Mouse (Mus musculus) monocyte, adult 5-6 weeks (primary cell): ENCODE results near the gene Myrf. TPM values are rescaled to one million over a fixed set of nuclear protein-coding genes. Genes with fewer than 3 reads are reported as not detected.
"Not testable (repeated sequence)": the region's sequence is repeated elsewhere in the genome, so short reads cannot be mapped to it uniquely, and the experiment has no call there.

Experiments
- ATAC-seq: fragments of 153-309, 156-312 bp; replicated peaks from 2 replicates; pipeline ENCODE4 v1.8.0; 2017; ENCODE audit warnings: mild to moderate bottlenecking; ENCODE audit not compliant: low TSS enrichment, insufficient number of reproducible peaks, severe bottlenecking, poor library complexity, low FRiP score
- total RNA-seq: library from RNA; stranded (forward); fragments of 200-1000, 200-491, 200-594 nt; gene quantifications from 3 replicates; pipeline ENCODE4 v1.2.3, GENCODE M21; 2017

The Myrf gene
- total RNA-seq, 1 experiment from 2014 or later, result not detected

DNA sequence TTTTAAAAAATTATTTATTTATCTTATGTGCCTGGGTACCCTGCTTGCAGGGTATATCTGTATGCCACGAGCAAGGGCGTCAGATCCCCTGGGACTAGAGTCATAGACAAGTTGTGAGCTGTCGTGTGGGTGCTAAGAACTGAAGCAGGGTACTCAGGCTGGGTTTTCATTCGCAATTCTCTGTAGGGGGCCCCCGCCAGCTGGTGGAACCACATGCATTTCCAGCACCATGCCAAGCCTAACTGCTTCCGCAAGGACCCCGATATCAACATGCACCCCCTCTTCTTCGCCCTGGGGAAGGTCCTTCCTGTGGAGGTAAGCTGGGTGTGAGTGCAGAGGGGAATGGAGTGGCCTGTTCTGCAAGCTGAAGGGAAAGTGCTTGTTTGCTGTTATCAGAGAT is 54.0 kb downstream of the Myrf start:
- no peak for ATAC-seq

DNA sequence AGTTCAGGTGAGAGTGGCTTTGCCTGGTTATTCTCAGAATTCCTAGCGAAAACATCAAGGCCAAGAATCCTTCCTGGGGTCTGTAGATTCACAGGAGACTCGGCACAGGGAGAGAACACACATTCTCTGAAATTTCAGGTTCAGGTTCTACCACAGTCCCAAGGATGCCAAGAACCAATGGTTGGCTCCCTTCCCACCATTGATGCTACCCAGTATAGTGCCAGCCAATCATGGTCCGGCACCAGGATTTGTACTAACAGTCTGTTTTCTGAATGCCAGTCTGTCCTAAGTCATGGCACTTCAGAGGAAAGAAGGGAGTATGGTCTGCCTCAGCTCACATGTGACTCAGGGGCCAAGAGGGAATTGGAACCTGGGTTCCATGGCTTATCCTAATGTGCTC is 54.7 kb downstream of the Myrf start:
- no peak for ATAC-seq

DNA sequence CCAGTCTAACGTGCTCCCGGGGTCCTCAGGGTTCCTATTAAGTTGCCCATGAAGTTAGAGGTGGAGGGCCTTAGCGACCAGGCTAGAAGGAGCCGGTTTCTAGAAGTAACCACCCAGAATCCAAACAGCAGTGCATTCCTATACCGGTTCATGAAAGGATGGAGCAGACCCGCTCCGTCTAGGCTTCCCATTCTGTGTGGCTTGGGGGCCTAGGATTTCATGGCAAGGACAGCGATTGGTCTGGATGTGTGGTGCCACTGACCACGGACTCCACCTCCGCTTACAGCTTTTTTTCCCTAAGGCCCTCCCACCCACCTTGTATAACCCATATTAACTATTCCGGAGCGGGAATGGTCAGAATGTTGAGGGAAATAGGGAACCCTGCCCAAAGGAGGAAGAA is 56.5 kb downstream of the Myrf start:
- no peak for ATAC-seq

- 0 out of 2 replicates have a peak, but pooled peaks have one; percentile 15 for ATAC-seq
Observed at GRCm38 (mm10) chr19:10183299-10183983, 57.1 kb downstream of the Myrf start.

DNA sequence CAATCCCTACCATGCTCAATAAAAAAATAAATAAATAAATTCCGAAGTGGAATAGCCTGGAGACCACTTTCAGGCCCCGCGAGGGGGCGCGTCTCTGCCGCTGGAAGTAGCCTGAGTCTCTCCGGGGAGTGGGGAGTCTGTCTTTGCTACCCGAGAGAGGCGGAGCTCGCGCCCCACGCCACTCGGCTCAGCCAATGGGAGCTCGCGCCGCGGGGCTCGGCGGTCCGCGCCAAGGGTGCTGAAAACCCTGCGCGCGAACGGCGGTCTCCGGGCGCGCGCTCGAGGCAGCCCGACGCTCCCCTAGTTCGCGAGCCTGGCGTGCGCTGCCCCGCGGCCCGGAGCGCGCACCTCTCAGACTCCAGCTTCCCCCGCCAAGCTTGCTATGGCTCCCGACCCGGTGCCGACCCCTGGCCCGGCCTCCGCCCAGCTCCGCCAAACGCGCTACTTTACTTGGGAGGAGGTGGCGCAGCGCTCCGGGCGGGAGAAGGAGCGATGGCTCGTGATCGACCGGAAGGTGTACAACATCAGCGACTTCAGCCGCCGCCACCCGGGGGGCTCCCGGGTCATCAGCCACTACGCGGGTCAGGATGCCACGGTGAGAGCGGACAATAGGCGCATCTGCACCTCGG is 57.8 kb downstream of the Myrf start, which contains the start of gene Fads1:
Gene Fads1, plus strand, starts transcription at position 219 of the 629 bp plus-strand sequence.
- 0 out of 2 replicates have a peak, but pooled peaks have one; percentile 30 for ATAC-seq

GRCm38 (mm10) chr19:10182142-10182541 is 58.4 kb downstream of the Myrf start:
- ATAC-seq, result no peak

DNA sequence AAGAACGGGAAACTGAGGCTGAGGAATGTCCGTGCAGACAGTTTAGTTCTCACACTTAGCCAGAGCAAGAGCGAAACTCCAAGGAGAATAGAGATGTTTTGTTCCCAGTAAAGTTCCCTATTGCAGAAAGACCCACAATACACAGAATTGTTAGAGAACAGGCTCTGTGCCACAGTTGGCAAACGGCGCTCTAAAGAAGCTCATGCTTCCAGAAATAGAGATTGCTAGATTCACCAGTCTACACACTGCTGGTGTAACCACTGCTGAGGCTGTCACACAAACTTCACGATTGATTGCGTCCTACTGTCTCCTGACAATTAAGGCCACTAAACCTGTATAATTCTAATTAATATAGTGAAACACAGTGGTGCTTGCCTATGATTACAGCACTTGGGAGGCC is 59.3 kb downstream of the Myrf start:
- ATAC-seq, result no peak

DNA sequence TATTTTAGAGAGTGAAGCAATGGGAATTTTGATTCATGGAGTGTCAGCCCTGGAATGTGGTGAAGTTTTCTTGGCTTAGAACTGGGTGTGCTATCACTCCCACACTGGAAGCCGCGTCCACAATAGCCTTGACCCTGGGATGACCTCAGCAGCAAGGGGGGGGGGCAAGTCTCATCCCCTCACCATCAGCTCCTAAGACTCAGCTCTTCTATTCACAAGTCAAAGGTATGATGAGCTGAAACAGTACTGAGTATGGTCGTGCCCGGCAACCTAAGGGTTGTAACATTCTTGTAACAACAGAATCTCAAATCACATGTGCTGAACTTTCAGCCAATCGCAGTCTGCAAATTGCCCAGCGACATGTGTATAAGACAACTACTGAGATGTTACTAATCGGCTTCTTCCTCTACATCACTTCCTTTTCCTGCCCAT is 63.6 kb downstream of the Myrf start:
- ATAC-seq, result no peak

GRCm38 (mm10) chr19:10176477-10176876 is 64.1 kb downstream of the Myrf start:
- no peak for ATAC-seq

DNA sequence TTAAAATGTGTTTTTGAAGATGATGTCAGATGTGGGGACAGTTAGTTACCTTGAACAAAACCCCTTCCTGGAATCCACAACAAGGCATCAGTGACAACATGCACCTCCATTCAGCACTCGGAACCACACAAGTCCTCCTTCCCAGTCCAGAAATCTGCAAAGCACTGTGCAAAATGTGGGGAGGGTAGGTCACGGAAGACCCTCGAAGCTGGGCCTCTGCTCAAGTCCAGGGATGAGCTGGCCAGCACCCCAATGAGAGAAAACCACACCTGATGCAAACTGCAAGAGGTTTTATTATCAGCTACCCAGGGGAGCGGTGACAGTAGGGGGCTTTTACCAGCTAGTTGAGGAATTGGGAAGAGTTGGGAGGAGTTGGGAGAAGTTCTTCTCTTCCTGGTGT is 65.6 kb downstream of the Myrf start:
- no peak for ATAC-seq

DNA sequence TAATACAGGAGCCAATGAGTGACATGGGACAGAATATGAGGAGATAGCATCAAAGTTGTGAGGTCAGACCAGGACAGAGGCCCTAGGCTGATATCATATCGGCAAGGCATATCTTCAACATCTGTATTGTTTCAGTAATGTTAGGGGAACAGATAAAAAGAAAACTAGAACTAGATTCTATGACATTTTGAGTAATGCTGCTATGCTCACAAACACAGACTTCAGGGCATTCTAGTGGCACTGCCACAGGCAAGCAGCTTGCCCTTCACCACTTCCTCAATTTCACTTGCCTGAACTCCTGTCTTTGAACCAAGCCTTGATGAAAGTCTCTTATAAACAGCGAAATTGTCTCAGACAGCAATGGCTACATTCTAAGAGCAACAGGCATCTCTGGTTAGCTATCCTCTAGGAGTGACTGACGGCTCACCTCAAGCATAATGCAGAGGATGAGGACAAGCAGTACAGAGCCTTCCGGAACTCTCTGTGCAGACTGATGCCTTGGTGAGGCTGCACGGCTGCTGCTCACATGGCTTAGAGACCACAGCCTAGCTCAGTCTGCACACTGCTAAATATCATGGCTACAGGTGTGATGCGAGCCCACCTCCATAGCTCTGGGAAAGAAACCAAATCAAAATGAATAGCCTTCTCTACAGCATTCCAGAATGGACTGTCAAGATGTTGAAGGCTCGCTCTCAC is 66.6 kb downstream of the Myrf start:
- ATAC-seq, result peak; percentile 45; the same call in 1 of the 2 replicates

DNA sequence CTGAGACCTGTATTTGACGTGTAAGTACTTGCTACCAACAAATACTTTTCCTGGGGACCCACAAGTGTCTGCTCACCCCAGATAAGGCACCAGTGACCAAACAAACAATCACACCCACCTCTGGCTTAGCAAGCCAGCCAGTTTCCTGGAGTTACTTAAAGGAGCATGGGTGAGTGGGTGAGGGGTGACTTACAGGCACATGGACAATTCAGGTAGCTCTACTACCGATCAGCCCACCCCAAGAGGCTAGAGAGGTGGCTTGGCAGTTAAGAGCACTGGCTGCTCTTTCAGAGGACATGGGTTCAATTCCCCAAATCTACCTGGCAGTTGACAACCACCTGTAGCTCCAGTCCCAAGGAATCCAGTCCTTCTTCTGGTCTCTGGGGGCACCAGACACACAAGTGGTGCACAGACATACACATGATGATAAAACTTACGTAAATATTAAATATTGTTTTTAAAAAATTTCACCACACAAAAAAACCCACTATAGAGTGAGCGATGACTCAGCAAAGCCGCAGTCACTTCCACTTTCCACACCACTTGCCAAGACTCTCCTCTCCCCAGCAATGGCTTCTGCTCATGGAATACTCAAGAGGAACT is 67.3 kb downstream of the Myrf start:
- ATAC-seq, result peak; percentile 47; the same call in 1 of the 2 replicates

GRCm38 (mm10) chr19:10171846-10172245 is 68.7 kb downstream of the Myrf start:
- no peak; the same call in 1 of the 2 replicates for ATAC-seq

DNA sequence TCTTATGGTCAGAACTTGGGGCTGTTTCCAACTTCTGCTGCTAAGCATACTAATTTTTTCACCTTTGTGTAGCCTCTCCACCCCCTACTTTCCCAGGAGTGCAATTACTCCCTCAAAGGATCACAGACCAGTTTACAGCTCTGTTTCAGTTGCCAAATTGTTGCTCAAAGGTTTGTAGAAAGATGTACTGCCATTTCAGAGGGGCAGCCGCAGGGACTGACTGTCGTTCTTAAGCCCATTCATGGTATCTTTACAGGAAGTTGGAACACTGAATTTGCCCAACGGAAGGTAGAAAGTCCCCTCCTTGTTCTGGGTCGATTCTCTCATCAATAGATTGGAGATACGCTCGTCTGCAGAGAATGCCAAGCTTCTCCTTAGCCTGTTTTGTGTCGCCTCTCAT is 69.2 kb downstream of the Myrf start:
- ATAC-seq, result no peak

DNA sequence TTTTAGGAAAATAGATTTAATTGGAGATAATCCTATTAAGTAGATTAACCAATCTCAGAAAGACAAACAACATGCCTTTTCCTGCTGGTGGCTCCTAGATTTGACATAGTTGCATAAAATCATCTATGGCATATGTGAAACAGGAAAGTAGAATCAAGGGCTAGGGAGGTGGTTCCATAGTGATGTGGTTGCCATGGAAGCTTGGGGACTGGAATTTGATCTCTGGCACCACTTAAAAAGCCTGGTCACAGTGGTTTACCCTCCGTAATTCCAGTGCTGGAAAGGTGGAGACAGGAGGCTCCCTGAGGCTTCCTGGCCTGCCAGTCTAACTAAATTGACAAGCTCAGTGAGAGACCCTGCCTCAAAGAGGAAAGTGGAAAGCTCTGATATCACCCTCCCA is 70.1 kb downstream of the Myrf start:
- no peak for ATAC-seq

- not testable (repeated sequence) for ATAC-seq
Observed at GRCm38 (mm10) chr19:10169692-10170330, 70.7 kb downstream of the Myrf start.

DNA sequence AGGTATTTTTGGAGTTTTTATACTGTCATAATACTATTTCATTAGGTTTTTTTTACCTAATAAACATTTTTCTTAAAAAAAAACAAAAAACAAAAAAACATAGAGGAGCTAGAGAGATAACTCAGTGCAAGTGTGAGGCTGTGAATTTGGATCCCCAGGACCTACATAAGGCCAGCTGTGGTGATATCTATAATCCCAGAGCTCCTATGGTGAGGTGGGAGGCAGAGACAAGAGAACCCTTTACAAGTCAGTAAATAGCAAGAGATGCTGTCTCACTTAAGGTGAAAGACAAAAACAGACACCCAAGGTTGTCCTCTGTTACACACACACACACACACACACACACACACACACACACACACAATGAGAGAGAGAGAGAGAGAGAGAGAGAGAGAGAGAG is 71.4 kb downstream of the Myrf start:
- ATAC-seq, result no peak

DNA sequence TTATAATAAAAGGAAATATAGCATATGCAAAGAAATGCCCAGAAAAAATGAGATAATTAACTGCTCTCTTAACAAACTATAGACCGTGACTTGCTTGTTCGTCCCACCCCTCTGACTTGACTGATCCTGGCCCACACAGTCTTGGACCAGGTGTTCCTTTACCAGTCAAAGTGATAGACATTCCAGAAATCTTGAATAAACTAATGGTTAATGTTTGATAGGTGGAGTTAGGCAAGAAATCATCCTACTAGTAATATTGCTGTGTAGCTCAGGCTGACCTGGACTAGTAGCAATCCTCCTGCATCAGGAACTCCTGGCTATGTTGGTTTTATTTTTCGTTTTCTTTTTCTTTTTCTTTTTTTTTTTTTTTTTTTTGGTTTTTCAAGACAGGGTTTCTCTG is 72.1 kb downstream of the Myrf start:
- ATAC-seq, result no peak

DNA sequence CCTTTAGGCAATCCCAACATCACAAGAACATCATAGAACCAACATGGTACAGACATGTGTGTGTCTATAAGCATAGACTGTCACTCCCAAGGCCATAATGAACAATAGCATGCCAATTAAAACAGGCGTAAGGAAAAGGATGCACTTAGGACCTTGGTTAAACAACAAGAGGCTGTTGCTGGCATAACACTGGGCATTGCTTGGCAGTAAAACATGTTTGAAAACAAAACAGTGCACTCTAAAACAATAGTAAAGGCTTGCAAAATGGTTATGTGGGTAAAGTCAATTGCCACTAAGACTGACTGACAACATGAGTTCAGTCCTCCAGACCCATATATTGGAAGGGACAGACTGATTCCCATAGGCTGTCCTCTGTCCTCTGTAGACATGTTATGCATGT is 72.6 kb downstream of the Myrf start:
- ATAC-seq, result no peak
